Mouse (Mus musculus): ENCODE results near the gene Sesn1.
"Not testable (repeated sequence)": the region's sequence is repeated elsewhere in the genome, so short reads cannot be mapped to it uniquely, and the experiment has no call there.

Sesn1 gene

DNA sequence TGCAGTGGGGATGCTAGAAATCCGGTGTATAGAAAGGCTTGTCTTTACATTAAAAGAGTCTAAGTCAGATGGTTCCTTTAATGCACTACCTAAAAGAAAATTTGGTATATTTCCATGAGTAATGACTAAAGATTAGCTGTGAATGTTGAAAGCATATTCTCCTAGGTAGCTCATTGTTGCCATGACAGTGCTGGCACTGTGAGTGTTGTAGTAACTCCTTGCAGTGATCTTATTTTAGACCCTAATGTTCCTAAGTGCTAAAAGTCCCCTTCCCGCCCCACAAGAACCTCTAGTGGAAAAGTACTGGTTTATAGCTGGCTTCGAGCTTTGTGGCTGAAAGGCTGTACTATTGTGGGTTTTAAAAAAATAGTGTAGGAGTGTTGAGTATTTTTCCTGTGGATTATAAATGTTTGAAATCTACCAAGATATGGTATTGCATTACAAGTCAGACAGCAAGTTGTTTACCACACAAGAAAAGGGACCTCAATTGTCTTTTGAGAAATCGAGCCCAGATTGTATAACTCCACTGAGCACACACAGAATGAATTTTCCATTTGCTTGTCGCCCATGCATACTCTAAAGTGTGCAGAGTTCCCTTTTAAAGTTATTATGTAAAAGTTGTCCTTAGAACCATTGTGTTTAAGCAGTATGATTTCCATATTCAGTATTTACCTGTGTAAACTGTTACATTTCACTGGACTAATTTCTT lies 13.0 kb downstream of the Sesn1 start:
- DNase-seq, result no peak

DNA sequence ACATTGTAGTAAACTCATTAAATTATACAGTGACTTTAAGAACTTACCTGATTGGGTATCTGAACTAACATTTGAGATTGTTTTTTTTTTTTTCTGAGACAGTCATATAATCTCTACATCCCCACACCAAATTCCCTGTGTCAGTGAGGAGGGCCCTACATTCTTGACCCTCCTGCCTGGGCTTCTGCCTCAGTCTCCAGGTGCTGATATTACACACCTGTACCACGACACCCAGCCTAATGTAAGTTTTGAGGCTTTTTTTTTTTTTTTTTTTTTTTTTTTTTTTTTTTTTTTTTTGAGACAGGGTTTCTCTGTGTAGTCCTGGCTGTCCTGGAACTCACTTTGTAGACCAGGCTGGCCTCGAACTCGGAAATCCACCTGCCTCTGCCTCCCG lies 13.5 kb downstream of the Sesn1 start:
- DNase-seq, result not testable (repeated sequence)

DNA sequence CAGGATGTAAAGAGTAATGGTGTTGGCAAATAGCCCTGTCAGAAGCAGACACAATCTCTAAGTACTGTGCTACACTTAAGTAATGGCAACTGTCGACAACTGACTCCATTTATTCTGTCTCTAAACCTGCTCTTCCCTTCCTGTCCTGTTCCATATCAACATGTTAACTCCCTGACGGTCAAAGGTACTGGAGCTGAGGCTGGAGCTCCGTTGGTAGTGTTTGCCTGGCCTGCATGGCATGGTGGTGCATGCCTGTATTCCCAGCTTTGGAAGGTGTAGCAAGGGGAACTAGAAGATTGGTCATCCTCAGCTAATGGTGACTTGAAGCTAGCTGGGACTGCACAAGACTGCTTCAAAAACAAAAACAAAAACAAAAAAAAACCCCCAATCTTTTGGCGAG lies 14.2 kb downstream of the Sesn1 start:
- DNase-seq, result no peak

DNA sequence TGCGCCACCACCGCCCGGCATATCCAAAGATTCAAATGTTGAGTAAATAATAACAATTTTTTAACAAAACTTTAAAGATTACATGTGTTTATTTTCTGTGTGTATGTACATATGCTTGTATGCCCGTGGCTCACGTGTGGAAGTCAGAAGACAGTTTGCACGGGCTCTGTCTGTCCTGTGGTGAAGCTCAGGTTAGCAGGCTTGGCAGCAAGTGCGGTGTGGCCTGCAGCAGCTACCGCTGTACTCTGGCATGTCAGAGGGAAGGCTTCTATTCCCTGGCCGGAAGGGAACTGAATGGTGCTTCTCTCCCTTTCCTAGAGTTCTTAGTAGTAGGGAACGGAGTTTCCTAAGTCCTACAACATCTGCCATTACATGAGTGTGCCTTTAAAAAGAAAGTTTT lies 15.3 kb downstream of the Sesn1 start:
- DNase-seq, result no peak

DNA sequence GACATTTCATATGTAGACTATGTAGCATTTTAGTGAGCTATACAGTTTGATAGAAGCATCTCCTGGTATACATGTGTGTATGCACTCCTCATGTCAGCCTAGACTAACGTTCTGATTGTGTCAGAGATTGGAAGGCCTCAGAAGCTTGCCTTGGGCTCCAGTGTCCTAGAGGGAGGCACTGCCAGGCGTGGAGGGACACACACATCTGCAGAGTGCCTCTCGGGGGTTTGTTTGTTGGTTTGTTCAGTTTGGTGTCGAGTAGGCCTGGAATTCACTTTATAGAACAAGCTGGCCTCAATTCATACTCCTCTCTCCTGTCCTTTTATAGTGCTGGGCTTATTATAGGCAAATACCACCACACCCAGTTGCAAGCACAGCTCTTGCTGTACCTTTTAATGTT lies 16.3 kb downstream of the Sesn1 start:
- no peak for DNase-seq

DNA sequence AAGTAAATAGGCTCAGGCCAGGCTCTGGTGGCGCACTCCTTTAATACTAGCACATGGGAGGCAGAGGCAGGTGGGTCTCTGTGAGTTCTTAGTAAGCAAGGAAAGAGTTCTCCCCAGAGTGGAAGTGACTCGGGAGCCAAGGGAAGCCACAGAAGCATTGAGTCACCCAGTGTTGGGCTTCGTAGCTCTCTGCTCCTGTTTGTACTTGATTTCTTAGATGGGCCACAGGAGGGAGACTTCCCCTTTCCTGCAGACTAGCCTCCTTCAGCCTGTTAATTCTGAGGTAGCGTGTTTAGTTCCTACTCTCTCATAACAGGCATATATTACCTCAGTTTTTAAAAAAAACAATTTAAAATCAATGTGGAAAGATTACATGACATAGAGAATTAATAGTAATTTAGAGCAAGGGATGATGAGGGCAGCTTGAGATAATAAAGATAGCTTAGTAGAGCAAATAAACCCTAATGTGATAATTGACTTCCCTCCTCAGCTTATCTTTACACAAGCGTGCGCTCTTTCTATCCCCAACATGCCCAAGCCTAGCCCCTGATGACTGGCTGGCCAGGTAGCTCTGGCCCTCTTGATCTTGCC lies 16.9 kb downstream of the Sesn1 start:
- no peak for DNase-seq

DNA sequence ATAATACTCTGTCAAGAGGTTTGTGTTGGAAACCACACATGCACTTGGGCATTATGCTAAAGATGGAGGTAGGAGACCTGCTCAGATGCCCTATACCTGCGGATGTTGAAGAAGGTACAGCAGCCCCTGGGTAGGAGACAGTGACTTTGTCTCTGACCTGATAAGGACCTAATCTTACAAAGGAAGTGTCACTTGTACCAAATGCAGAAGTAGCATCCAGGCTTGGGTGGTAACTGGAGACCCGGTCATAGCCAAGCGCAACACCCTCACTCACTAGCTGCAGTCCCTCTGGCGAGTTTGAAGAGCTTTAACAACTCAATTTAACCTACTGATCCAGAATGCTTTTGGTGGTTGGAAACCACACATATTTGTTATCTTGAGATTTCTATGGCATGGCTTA lies 18.0 kb downstream of the Sesn1 start:
- DNase-seq, result no peak

DNA sequence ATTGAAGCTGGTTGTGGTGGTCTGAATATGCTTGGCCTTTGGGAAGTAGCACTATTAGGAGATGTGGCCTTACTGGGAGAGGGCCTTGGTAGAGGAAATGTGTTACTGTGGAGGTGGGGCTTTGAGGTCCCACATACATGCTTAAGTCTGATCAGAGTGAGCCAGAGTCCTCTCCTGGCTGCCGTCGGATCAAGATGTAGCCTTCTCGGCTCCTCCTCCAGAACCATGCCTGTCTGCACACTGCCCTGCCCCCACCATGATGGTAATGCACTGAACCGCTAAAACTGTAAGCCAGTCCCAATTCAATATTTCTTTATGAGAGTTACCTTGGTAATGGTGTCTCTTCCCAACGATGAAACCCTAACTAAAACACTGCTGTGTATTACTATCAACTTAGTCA lies 19.5 kb downstream of the Sesn1 start:
- DNase-seq, result no peak

DNA sequence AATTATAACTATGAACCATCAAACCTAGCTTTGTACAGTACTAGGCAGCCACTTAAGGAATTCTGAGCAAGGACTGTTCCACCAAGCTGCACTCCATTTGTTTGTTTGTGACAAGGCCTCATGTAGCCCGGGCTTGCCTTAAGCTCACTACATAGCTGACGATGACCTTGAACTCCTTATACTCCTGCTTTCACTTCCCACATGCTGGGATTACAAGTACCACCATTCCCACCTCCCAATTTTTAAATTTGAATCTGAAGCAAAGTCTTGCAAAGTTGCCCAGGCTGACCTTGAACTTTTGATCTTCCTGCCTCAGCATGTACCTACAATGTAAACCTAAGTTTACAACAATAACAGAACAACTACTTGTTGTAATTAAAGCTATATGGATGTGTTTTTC lies 20.2 kb downstream of the Sesn1 start:
- no peak for DNase-seq

DNA sequence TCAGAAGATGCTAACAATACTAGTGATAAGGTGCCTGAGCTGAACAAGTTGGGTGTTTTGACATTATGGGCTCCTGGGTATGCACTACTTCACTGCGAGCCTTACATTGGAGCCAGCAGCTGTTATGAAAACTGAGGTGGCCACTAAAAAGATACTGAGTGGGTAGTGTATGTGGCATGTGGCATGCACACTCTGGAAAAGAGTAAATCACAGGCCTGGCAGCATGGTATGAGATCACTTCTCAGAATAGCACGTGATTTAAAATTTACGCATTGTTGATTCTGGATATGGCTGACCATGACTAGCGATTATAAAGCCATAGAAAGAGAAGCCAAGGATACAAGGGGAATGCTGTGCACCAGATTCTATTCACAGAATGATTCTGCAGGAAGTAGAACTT lies 20.7 kb downstream of the Sesn1 start:
- no peak for DNase-seq

DNA sequence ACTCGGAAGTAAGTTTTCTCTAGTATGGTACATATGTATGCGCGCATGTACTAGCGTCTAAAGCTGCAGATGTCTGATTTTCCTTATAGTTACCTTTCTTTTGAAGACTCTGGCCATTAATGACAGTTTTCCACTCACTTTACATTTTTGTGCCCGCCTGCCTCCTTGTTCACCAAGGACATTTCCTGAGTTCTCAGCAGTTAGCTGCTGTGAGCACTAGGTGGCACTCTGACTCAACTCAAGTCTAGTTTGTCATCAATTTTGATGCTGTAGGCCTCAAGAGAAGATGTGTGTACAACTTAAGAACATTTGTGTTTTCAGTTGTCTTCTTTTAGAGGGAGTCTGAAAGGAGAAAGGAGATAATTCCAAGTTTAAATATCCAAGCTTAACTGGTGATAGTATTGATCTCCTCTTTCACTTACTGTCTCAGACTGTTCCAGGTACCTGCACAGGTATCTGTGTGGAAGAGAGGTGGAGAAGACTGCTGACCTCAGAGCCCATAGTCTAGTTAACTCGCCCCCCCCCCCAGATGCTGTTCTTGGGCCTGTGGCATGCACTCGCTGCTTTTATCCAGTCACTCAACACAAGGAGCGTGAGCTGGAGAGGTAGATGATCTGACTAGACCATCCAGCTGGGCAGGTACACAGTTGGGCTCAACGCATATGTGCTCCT lies 21.3 kb downstream of the Sesn1 start:
- peak in 1 of 2 experiments; percentile 44 for DNase-seq

DNA sequence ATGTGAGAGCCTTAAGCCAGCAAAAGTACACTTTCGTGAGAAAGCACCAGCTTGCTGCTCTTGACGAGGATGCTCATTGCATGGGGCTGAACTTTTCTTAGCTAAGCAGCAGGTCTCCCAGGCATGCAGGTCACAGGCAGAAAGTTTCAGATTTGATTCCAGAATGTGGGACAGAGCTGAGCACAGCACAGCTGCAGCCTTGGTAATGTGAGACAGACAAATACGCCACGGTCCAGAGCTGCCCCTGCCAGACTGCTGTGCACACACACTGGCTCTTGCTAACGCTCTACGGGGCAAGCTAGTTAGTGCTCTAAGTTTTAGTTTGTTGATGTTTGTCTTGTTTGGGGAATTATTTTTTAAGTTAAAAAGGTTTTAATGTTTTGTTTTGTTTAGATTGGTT lies 22.5 kb downstream of the Sesn1 start:
- no peak for DNase-seq

DNA sequence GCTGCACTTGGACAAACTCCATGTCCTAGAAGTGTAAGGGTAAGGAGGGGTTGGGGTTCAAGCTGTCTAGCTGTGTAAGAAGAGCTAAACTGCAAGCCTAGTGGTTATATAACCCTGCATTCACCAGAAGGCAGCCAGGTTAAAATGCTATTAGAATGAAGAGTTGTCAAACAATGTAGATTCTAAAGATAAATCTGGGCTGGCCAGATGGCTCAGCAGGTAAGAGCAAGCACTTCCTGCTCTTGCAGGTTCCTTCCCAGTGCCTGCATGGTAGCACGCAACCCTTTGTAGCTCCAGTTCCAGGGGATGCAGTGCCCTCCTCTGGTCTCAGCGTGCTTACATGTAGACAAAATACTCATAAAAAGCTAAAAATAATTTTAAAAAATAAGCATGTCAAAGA lies 24.4 kb downstream of the Sesn1 start:
- no peak for DNase-seq

DNA sequence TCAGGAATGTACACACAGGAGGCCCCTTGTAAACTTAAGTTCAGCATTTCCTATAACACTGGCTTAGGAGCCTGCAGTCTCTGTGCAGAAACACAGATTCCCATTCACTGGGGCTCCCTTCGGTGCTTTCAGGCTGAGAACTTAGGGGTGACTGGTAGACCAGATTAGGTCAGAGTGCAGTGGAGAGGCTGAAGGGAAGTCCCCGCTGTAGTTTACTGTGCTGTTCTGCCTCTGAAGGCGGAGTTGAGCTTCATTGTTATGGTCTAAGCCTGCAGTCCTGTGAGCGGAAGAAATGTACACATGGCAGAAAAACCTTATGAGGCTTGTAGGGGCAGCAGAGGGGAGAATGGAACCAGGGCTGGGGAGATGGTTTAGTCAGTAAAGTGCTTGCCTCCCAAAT lies 29.2 kb downstream of the Sesn1 start:
- no peak for DNase-seq

DNA sequence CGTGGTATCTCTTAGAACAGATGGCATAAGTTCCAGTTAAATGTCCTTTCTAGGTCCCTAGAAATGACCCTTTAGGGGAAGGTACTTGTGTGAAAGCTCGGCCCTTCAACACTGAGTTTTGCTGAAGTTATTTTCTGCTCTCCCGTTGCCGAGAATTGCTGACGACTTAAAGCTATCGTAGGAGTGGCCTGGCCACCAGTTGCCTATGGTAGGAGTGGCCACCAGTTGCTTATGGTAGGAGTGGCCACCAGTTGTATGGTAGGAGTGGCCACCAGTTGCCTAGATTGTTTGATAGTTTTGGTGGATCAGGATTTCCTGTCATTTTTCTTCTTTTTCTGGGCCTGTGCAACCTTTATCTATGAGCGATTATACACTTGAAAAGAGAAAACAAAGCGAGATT lies 38.0 kb downstream of the Sesn1 start:
- DNase-seq, result no peak

DNA sequence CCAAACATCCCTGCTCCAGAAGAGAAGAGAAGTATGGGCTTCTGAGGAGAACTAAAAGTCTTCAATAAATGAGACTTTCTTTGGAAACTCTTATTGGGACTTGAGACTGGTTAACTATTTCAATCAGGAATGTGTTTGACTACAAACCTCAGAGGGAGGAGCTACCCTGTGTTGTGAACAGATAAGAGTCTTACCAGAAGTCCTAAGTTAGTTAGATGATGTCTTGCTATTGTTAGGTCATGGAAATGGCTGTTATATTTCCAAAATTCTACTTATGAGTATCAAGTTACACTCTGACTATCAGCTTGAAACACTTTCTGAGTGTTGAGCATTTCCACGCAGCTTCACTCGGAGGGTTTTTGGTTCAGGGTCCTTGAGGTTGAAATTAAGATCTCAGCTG lies 39.0 kb downstream of the Sesn1 start:
- DNase-seq, result no peak

DNA sequence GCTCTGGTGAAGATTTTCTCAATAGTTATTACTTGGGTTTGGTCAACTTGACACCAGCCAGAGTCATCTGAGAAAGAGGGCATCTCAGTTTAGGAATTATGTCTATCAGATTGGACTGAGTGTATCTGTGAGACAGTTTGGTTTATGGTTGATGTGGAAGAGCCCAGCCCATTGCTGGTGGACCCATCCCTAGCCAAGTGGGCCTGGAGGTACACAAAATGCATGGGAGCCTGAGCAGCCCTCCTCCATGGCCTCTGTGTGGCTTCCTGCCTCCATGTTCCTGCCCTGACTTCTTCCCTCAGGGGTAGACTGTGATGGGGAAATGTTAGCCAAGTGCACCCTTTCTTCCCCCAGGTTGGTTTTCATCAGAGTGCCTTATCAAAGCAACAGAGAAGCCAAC lies 50.1 kb downstream of the Sesn1 start:
- DNase-seq, result no peak

DNA sequence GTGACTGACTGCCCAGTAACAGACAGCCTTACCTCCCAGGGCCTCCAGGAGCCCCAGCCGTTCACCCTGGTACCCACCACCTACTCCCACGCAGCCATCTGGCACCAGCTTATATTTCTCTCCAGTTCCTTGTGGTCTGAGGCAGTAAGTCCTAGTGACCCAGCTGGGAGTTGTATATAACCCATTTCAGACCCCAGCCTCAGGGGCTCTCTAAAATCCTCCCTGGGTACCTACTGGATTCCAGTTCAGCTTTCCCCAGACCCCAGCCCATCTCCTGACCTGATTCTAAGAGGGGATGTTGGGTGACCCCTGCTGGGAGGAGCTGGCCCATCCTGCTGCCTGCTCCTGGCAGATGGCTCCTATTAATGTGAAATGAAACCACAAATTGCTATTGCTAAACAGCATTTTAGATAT lies 50.5 kb downstream of the Sesn1 start:
- DNase-seq, result no peak

DNA sequence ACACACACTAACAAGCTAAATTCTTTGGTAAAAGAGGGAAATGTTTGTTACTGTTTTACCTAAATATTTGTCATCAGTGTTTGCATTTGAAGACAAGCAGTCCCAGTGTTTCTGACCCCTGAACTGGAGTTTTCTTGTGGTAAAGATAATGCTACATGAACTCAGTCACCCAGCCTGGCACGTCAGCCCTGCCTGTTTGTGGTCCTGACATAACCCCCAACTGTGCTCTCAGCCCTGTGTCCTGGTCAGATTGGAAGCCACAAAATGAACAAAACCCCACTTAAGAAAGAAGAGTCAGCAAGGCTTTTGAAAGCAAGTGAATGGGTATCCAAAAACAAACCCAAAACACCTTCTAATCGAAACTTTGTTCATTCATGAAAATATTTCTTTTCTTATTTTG lies 53.3 kb downstream of the Sesn1 start:
- no peak for DNase-seq

DNA sequence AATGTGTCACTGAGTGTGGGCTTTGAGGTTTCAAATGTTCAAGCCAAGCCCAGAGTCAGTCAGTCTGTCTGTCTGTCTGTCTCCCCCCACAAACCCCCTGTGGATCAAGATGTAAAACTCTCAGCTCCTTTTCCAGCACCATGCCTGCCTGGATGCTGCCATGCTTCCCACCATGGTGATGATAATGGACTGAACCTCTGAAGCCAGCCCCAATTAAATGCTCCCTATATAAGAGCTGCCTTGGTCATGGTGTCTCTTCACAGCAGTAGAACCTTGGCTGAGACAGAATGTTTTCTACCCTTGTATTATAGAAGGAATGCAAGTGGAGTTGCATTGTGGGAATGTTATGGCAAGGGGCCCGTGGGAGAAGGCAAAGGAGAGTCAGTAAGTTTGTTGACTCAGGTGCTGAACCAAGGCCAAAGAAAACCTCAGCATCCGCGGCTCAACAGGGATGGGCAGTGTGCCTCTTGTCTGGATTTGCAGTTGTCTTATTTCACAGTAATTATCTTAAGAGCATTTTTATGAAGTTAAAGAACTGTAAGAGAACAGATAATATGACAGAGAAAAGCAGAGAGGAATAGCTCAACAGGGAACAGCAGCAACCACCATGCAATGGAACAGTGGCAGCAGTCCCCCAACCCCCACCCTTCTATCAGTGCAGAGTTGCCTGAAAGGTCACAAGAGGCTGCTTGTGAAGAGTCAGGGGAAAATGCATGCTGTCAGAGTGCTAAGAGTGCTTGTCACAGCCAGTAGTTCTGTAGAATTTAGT lies 56.5 kb downstream of the Sesn1 start:
- no peak for DNase-seq

DNA sequence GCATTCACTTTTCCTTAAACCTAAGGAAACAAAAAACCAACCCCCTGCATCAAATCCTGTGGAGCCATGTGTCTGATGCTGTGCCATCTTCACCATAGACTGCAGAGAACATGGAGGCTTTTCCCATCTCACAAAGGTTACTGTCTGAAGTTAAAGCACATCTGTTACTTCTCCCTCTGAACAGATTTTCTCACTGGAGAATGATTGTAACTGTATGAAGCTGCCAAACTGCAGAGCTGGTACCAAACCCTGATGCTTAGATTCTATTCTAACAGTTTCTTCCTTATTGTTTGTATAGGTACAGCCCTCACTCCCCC lies 57.1 kb downstream of the Sesn1 start:
- no peak for DNase-seq

DNA sequence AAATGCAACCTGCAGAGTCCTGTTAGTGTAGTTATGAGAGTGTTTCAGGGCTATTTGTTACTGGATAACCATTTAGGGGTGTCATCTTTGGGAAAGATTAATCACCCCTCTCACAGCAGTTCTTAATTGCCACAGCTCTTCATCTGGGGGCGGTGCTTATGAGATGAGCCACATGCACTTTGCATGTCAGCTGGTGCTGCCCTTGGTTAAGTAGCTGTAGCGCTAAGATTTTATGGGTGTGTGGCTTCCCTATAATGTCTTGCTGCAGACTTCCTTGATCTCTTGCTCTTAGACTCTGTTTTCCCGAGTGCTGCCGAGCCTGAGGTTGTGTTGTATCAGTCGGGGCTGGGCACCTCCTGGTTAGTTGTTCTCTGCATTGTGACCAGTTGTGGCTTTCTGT lies 58.2 kb downstream of the Sesn1 start:
- DNase-seq, result no peak

DNA sequence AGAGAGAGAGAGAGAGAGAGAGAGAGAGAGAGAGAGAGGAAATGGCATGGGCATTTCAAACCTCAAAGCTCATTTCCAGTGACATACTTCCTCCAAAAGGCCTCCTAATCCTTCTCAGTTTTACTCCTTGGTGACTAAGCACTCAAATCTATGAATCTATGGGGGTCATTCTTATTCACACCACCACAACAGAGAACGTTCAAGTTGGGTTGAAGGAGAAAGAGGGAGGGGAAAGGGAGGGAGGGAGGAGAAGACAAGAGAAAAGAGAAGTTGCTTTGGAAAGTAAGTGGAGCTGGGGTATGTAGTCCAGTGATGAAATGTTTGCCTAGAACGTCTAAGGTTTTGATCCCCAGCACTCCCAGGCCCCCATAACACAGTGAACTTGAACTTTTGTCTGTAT lies 60.4 kb downstream of the Sesn1 start:
- no peak for DNase-seq

DNA sequence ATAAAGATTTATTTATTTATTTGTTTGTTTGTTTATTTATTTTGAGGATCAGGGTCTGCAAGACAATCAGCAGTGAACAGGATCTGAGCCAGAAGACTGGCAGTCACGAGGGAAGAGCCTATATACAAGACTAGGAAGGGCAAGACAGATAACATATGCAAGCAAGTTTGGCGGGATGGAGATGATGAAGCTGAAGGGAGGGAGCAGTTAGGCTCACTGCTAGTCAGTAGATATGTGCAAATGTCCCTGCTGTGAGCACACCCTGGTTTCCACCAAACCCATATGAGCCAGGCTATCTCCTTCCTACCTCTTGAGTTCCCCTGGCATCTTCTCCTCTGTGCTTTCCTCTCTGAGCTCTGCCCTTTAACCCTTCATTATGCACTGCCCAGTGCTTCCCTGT lies 61.8 kb downstream of the Sesn1 start:
- no peak for DNase-seq

Data from thymus, adult 18-20 months (tissue).